Mouse (Mus musculus): Measurements from ENCODE around the gene Tubgcp6.

Gene Tubgcp6

GRCm38 (mm10) chr15:89063536-89063935 is 59.4 kb downstream of the Tubgcp6 start:
- in situ Hi-C loops (cut with MseI, MboI), result no loop called here

GRCm38 (mm10) chr15:89063001-89063400 is 59.9 kb downstream of the Tubgcp6 start:
- in situ Hi-C loops (cut with MseI, MboI), result no loop called here

GRCm38 (mm10) chr15:89062518-89062910 is 60.4 kb downstream of the Tubgcp6 start:
- in situ Hi-C loops (cut with MseI, MboI), result no loop called here

- in situ Hi-C loops (cut with MseI, MboI), result no loop called here
Measured at GRCm38 (mm10) chr15:89061761-89062517, 61.0 kb downstream of the Tubgcp6 start.

- in situ Hi-C loops (cut with MseI, MboI), result no loop called here
Measured at GRCm38 (mm10) chr15:89060811-89061460, 62.0 kb downstream of the Tubgcp6 start.

GRCm38 (mm10) chr15:89060032-89060681 is 62.8 kb downstream of the Tubgcp6 start:
- in situ Hi-C loops (cut with MseI, MboI), result no loop called here

- in situ Hi-C loops (cut with MseI, MboI), result no loop called here
Measured at GRCm38 (mm10) chr15:89059161-89059931, 63.6 kb downstream of the Tubgcp6 start, which contains the start of gene Panx2. TSS of gene Panx2 (plus strand) at chr15:89059734.

- in situ Hi-C loops (cut with MseI, MboI), result no loop called here
Measured at GRCm38 (mm10) chr15:89058736-89059135, 64.2 kb downstream of the Tubgcp6 start.

GRCm38 (mm10) chr15:89054666-89055065 is 68.2 kb downstream of the Tubgcp6 start:
- in situ Hi-C loops (cut with MseI, MboI), result no loop called here
